Mouse (Mus musculus) hindbrain, embryonic 16.5 days (tissue): Measurements from ENCODE around the gene Spink2. TPM values are rescaled to one million over a fixed set of nuclear protein-coding genes. Genes with fewer than 3 reads are reported as not detected.
"Not testable (repeated sequence)": the region's sequence is repeated elsewhere in the genome, so short reads cannot be mapped to it uniquely, and the experiment has no call there.

Experiments used
- ATAC-seq: fragments of 200-750 bp; cut with Nextera tagmentation; 2 replicates; pipeline ENCODE4 v1.8.0; 2017; ENCODE audit warnings: moderate TSS enrichment, moderate library complexity
- H3K27ac ChIP-seq: fragments of 300-500 bp; sonication (generic); 2 replicates; pipeline ENCODE4 v1.5.1; 2014; ENCODE audit warnings: low read depth, mild to moderate bottlenecking, control low read depth, low read length, moderate library complexity
- H3K27me3 ChIP-seq: fragments of 300-500 bp; sonication (generic); replicated peaks from 2 replicates; pipeline ENCODE4 v1.6.1; 2014; ENCODE audit warnings: low read length; ENCODE audit not compliant: control insufficient read depth, insufficient read depth
- H3K36me3 ChIP-seq: fragments of 300-500 bp; sonication (generic); 2 replicates; pipeline ENCODE4 v1.6.1; 2014; ENCODE audit warnings: mild to moderate bottlenecking, low read length, moderate library complexity, mixed read lengths; ENCODE audit not compliant: control insufficient read depth, insufficient read depth
- H3K4me1 ChIP-seq: fragments of 300-500 bp; sonication (generic); 2 replicates; pipeline ENCODE4 v1.6.1; 2014; ENCODE audit warnings: low read depth, low read length; ENCODE audit not compliant: control insufficient read depth, insufficient read depth
- H3K4me2 ChIP-seq: fragments of 300-500 bp; sonication (generic); 2 replicates; pipeline ENCODE4 v1.6.1; 2014; ENCODE audit warnings: mild to moderate bottlenecking, low read length, control low read depth, moderate library complexity
- H3K4me3 ChIP-seq: fragments of 300-500 bp; sonication (generic); 2 replicates; pipeline ENCODE4 v1.5.1; 2014; ENCODE audit warnings: mild to moderate bottlenecking, low read length, control low read depth, moderate library complexity
- H3K9ac ChIP-seq: fragments of 300-500 bp; sonication (generic); 2 replicates; pipeline ENCODE4 v1.6.1; 2014; ENCODE audit warnings: low read depth, mild to moderate bottlenecking, control low read depth, low read length, moderate library complexity
- H3K9me3 ChIP-seq: fragments of 300-500 bp; sonication (generic); 2 replicates; pipeline ENCODE4 v1.6.1; 2014; ENCODE audit warnings: mild to moderate bottlenecking, low read length, moderate library complexity; ENCODE audit not compliant: control insufficient read depth
- WGBS: fragments of 180-500 bp; shearing (Covaris S2); extraction: QIAGEN DNeasy Blood & Tissue Kit; methylation state at CpG from one replicate; pipeline ENCODE4 v1.1.7; 2014; 5-methylcytosine and 5-hydroxymethylcytosine counted together
- polyA plus RNA-seq: library from polyadenylated mRNA; unstranded; fragments of >200 nt; fragmentation: Nextera tagmentation; extraction: Ambion mirVana; gene quantifications from 2 replicates; pipeline ENCODE4 v1.2.1, GENCODE M21; 2015

Spink2 gene
- polyA plus RNA-seq, 1 experiment from 2014 or later = 1.5 TPM

DNA sequence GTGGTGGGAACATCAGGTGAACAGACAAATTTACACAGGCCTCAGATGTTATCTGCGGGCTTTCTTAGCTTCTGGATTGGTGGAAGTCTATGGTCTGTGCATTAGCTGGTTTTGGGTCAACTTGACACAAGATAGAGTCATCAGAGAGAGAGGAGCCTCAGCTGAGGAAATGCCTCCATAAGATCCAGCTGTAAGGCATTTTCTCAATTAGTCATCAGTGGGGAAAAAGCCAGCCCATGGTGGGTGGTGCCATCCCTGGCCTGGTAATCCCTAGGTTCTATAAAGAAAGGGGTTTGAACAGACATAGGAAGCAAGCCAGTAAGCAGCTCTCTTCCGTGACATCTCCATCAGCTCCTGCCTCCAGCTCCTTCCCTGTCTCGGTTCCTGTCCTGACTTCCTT lies 25.9 kb downstream of the Spink2 start:
- no peaks in the 10 kb centered on the region for H3K4me1 ChIP-seq
- no peak overlapping the region for H3K4me2 ChIP-seq
- 96% methylated on average over 3 of the region's 3 CpGs for WGBS
- no peaks in the 10 kb centered on the region for H3K36me3 ChIP-seq
- no peak overlapping the region for H3K27ac ChIP-seq
- H3K4me3 ChIP-seq = no peak overlapping the region
- ATAC-seq = no peak
- H3K9ac ChIP-seq = no peak overlapping the region
- H3K9me3 ChIP-seq = peaks cover 8% of the 10 kb centered on the region
- no peaks in the 10 kb centered on the region for H3K27me3 ChIP-seq

GRCm38 (mm10) chr5:77183876-77184275 lies 27.4 kb downstream of the Spink2 start:
- not testable (repeated sequence) for H3K4me2 ChIP-seq, H3K9ac ChIP-seq, H3K36me3 ChIP-seq, H3K4me1 ChIP-seq, ATAC-seq, H3K27me3 ChIP-seq, H3K9me3 ChIP-seq, H3K4me3 ChIP-seq, H3K27ac ChIP-seq
- 66% methylated on average over 5 of the region's 5 CpGs for WGBS

- 55% methylated on average over 1 of the region's 1 CpGs for WGBS
- H3K9ac ChIP-seq = no peak overlapping the region
- no peaks in the 10 kb centered on the region for H3K36me3 ChIP-seq
- H3K27me3 ChIP-seq = no peaks in the 10 kb centered on the region
- no peaks in the 10 kb centered on the region for H3K4me1 ChIP-seq
- no peak overlapping the region for H3K4me3 ChIP-seq
- peaks cover 5% of the 10 kb centered on the region; the same call in 1 of the 2 replicates for H3K9me3 ChIP-seq
- H3K27ac ChIP-seq = no peak overlapping the region
- no peak for ATAC-seq
- H3K4me2 ChIP-seq = no peak overlapping the region
Observed at GRCm38 (mm10) chr5:77183338-77183737, 27.9 kb downstream of the Spink2 start.

DNA sequence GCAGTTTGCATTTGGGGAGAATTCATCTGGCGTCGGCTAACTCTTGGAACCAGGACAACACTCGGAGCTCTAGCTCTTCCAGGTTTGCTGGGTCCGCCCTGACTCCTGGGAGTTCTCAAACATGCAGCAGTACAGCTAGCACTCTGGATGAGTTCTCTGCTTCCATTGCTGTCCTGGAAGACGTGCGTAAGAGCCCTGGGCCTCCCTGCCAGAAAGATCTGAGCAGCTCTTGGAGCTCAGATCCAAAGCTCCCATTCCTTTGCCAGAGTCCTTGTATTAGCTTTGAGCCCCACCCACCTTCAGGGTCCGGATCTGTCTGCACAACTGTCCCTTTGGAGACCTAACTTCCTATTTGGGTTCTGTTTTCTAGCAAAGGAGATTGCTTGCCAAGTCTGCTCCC lies 29.8 kb downstream of the Spink2 start:
- Histone ChIP-seq H3K27ac (no peak overlapping the region), H3K9me3 (no peaks in the 10 kb centered on the region), H3K36me3 (no peaks in the 10 kb centered on the region), H3K9ac (no peak overlapping the region), H3K4me2 (no peak overlapping the region), H3K4me1 (no peaks in the 10 kb centered on the region), H3K4me3 (no peak overlapping the region), H3K27me3 (no peaks in the 10 kb centered on the region)
- WGBS = 89% methylated on average over 7 of the region's 7 CpGs
- no peak for ATAC-seq

DNA sequence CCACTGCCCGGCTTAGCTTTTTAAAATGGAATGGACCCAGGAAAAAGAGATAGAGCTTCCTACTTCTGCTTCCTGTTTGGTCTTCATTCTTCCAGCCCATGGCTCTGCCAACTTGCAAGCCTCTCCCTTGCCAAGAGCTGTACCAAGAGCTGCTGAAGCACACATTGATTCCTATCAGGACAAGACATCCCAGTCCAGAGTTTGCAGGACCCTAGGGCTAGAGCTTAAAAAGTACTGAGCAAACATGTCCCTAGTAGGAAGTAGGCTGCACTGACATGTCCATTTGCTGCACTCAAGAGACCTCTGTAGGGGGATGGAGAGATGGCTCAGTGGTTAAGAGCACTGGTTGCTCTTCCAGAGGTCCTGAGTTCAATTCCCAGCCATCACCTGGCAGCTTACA lies 32.3 kb downstream of the Spink2 start:
- Histone ChIP-seq H3K36me3 (no peaks in the 10 kb centered on the region), H3K27me3 (no peaks in the 10 kb centered on the region), H3K9ac (no peak overlapping the region), H3K4me2 (no peak overlapping the region), H3K4me1 (no peaks in the 10 kb centered on the region), H3K27ac (no peak overlapping the region), H3K4me3 (no peak overlapping the region), H3K9me3 (0 out of 2 replicates have a peak, but pooled peaks cover 2% of the 10 kb centered on the region)
- no peak for ATAC-seq
- WGBS = 90% methylated on average over 1 of the region's 1 CpGs

DNA sequence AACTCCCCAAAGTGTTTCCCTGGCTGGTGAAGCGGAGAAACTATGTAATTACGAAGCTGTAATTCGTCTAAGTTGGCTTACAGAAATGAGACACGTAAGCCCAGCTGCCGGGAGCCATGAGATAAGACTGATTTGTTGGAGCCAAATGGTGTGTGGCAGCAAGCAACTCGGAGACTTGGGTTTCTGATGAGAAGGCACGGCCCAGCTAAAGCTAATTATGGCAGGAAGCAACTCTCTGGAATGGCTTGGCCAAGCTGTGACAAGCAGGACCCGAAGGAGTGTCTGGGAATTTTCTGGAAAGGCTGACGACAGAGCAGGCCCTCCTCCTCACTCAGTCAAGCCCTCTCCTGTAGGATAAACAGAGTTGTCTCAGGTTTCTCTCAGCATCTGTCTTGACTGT lies 33.3 kb downstream of the Spink2 start:
- no peaks in the 10 kb centered on the region for H3K36me3 ChIP-seq
- H3K4me1 ChIP-seq = no peaks in the 10 kb centered on the region
- H3K27me3 ChIP-seq = no peaks in the 10 kb centered on the region
- ATAC-seq = no peak
- H3K9ac ChIP-seq = no peak overlapping the region
- H3K27ac ChIP-seq = no peak overlapping the region
- no peak overlapping the region for H3K4me2 ChIP-seq
- H3K4me3 ChIP-seq = no peak overlapping the region
- WGBS = 65% methylated on average over 9 of the region's 9 CpGs
- 0 out of 2 replicates have a peak, but pooled peaks cover 4% of the 10 kb centered on the region for H3K9me3 ChIP-seq

DNA sequence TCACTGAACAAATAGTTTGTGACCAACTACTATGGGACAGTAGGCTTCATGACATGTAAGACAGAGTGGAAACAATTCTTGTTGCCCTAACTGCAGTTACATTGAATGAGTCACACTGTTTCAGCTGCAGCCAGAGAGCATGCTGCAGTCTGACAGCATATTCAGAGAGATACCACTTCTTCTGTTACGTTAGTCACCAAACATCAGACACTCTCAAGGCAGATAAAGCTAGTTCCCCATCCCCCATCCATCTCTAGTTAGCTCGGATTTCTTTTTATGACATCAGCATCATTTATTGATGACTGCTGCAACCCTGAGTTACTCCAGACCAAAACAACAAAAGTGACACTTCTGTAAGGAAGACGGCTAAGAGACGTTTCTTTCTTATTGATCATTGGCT lies 36.5 kb downstream of the Spink2 start:
- H3K36me3 ChIP-seq = no peaks in the 10 kb centered on the region
- no peak overlapping the region for H3K4me2 ChIP-seq
- no peak overlapping the region for H3K4me3 ChIP-seq
- no peaks in the 10 kb centered on the region for H3K4me1 ChIP-seq
- H3K27ac ChIP-seq = no peak overlapping the region
- WGBS = 76% methylated on average over 4 of the region's 4 CpGs
- no peak for ATAC-seq
- no peaks in the 10 kb centered on the region for H3K27me3 ChIP-seq
- 0 out of 2 replicates have a peak, but pooled peaks cover 4% of the 10 kb centered on the region for H3K9me3 ChIP-seq
- no peak overlapping the region for H3K9ac ChIP-seq

DNA sequence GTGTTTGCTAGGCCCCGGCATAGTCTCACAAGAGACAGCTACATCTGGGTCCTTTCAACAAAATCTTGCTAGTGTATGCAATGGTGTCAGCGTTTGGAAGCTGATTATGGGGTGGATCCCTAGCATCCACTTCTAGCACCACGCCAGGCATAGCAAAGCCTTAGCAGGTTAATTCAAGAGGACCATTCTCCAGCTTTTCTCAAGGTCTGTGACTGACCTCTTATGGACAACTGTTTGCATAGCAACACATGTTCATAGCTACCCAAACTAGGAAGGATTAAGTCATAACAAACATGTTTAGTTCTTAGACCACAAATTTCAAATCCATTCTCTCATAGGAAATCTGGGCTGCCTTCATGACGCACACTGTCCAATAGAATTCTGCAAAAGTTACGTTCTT lies 40.7 kb downstream of the Spink2 start:
- Histone ChIP-seq H3K4me2 (no peak overlapping the region), H3K27me3 (no peaks in the 10 kb centered on the region), H3K9ac (no peak overlapping the region), H3K36me3 (no peaks in the 10 kb centered on the region), H3K4me1 (no peaks in the 10 kb centered on the region), H3K27ac (no peak overlapping the region), H3K9me3 (0 out of 2 replicates have a peak, but pooled peaks cover 4% of the 10 kb centered on the region), H3K4me3 (no peak overlapping the region)
- 50% methylated on average over 4 of the region's 5 CpGs for WGBS
- peak; percentile 89 for ATAC-seq

DNA sequence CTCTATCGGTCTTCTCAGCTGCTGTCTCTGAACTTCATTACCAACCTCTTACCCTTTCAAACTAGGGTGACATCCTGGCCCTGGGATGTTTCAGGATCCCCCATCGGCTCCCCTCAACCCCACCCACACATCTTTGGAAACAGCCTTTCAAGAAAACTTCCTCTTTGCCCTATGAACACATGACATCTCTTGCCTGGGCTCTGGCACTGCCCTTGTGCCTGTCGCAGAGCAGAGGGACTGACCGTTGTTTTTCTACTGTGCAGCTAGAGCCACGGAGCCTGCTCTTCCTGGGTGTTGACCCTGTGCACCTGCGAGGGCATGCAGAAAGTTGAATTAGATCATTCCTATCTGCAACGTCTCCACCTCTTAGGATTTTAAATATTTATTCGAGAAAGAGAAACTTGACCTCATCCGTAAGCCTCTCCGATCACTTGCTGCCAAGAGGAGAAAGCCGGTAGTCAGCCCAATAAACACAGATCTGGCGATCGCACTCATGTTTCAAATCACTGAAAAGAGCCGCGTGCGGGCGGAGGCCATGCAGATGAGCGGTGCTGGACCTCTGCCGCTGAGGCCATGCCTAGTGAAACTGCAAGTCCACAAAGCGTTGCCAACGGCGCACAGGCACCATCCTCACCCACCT lies 43.8 kb downstream of the Spink2 start:
- Histone ChIP-seq H3K9ac (no peak overlapping the region), H3K4me3 (no peak overlapping the region), H3K27ac (no peak overlapping the region), H3K36me3 (no peaks in the 10 kb centered on the region), H3K9me3 (no peaks in the 10 kb centered on the region), H3K4me2 (no peak overlapping the region), H3K4me1 (no peaks in the 10 kb centered on the region), H3K27me3 (no peaks in the 10 kb centered on the region)
- whole genome bisulfite sequencing = 85% methylated on average over 22 of the region's 22 CpGs
- no peak for ATAC-seq
